Mouse (Mus musculus): ENCODE measurements around the gene Pcgf2. TPM values are rescaled to one million over a fixed set of nuclear protein-coding genes. Genes with fewer than 3 reads are reported as not detected.
"Not testable (repeated sequence)": the region's sequence is repeated elsewhere in the genome, so short reads cannot be mapped to it uniquely, and the experiment has no call there.

Gene Pcgf2
- total RNA-seq, 2 experiments from 2014 or later = 30.1 to 30.3 TPM

GRCm38 (mm10) chr11:97659990-97660714 lies 40.1 kb downstream of the Pcgf2 start:
- intact Hi-C loops (cut with DNase I) = loop anchor here (5.0 kb wide), 1 partner anchor 37 kb away; no protein-coding TSS in a partner anchor
- peak; percentile 78 to 84 for DNase-seq (ENCODE audit: low spot score in 2 of 2)

GRCm38 (mm10) chr11:97659267-97659989 lies 40.9 kb downstream of the Pcgf2 start:
- intact Hi-C loops (cut with DNase I) = no loop called here
- DNase-seq (ENCODE audit: low spot score in 2 of 2) = no peak

DNA sequence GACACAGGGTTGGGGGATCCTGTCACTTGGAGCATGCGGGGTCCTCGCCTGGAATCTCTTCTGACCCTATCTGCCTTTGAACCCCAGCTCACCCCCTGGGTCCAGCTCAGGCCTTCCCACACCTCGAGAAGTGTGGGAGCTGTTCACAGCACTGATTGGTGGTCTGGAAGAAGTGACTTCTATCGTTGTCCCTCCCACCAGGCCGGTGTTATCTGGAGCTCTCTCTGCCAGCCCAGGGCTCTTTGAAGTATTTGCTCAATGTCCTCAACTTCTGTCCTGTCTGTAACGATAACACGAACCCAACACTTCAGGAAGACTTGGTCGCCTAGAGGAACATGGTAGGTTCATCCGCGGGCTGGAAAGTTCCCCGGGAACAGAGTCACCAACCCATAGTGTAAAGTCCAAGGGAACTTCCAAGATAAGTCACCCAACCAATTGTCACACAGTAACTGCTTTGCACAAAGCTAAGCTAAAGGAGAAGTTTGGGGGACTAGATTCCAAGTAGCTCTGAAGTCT lies 41.5 kb downstream of the Pcgf2 start:
- DNase-seq (ENCODE audit: low spot score in 2 of 2) = no peak
- intact Hi-C loops (cut with DNase I) = no loop called here

- DNase-seq (ENCODE audit: low spot score in 2 of 2); intact Hi-C loops (cut with DNase I): not testable (repeated sequence)
These were observed 42.3 kb downstream of the Pcgf2 start for GRCm38 (mm10) chr11:97657967-97658366.

DNA sequence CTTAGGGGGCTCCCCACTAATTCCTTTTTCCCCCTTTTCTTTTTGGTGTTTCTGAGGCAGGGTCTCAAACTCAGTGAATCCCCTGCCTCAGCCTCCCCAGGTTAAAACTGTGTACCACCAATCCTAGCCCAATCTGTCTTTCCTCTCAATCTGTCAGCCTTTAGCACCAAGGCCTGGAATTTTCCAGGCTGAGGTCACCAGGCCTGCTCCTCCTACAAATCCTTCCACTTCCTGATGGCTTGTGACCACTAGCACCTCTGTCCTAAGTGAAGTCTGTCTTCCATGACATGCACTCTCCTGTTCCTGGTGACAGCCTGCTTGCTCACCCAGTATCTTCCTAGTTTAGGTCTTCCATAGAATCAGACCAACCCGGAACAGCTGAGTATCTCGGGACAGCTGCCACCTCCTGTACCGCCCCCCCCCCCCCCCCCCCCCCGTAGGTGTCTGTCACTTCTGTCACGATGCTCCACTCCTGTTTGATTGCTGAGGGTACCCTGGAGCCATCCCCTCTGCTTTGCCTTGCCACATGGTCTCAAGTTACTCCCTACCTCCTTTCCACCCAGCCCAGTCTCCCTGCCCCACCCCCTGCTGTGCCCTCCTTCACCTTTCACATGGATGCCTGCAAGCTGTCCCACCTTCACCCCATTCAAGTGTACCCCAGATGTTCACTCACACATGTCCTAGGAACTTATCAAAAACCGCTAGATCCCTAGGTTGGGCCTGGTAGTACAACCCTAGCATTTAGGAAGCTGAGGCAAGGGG lies 42.9 kb downstream of the Pcgf2 start:
- DNase-seq (ENCODE audit: low spot score in 2 of 2) = no peak

DNA sequence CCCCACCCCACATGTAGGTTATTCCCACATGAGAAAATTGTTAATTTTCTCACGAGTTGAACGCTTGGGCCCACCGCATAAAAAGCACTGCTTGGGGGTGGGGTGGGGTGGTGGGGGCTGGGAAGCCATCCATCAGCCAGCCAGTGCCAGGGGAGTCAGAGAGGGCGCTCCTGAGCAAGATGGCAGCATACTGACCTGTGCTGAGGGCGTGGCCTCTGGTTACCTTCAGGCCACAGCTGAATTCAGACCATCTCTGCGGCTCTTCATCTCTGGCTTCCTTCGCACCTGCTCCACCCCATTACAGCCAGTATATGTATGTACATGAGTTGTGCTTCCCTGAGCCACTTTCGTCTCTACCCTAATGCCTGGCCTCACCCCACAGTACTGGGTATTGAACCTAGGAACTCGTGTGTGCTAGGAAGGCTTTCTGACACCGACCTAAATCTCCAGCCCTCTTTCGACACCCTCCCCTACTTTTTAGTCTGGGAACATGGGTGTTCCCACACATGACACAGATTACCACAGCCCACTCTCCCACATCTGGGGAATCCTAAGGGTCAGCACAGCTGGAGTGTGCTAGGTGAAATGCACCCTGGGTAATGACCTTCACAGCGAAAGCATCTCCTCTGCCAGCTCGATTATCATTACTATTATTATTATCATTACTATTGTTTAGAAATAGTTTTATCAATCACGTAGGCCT lies 43.9 kb downstream of the Pcgf2 start:
- no peak for DNase-seq (ENCODE audit: low spot score in 2 of 2)
- intact Hi-C loops (cut with DNase I) = no loop called here

More for the DNA sequence above, 42.9 kb downstream of the Pcgf2 start:
- intact Hi-C loops (cut with DNase I) = no loop called here

DNA sequence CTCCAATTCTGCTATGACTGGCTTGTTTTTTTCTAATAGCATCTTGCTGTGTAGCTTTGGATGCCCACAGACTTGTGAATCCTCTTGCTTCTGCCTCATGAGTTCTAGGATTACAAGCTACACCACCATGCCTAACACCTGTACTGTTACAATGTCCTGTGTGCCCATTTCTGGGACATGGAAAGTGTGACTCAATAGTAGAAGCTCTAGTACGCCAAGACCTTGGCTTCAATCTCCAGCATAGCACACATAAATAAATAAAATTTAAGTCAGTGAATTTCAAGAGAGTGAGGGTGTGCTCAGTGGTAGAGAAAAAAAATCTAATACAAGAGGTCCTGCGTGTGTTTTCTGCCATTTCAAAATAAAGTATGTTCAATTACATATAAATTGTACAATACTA lies 46.1 kb downstream of the Pcgf2 start:
- intact Hi-C loops (cut with DNase I) = no loop called here

GRCm38 (mm10) chr11:97653376-97653775 lies 46.9 kb downstream of the Pcgf2 start:
- intact Hi-C loops (cut with DNase I); DNase-seq (ENCODE audit: low spot score in 2 of 2): not testable (repeated sequence)

More for the DNA sequence above, 46.1 kb downstream of the Pcgf2 start:
- no peak for DNase-seq (ENCODE audit: low spot score in 2 of 2)

DNA sequence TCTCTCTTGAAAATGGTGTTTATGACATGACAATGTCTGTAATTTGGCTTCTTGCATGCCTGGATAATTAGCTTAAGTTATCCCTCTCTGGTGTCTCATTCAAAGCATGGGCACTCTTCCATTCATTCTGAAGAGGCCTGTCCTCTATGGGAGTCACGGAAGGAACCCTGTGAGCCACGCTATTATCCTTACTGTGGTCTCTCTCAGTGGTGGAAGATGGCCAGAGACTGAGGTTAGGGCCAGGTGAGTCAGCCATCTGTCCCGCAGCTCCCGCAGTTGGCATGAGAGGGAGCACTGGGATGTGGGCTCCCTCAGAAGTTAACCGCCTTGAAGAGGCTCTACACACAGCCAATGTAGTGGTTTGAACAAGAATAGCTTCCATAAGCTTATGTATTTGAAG lies 50.0 kb downstream of the Pcgf2 start:
- no peak for DNase-seq (ENCODE audit: low spot score in 2 of 2)
- intact Hi-C loops (cut with DNase I) = no loop called here

DNA sequence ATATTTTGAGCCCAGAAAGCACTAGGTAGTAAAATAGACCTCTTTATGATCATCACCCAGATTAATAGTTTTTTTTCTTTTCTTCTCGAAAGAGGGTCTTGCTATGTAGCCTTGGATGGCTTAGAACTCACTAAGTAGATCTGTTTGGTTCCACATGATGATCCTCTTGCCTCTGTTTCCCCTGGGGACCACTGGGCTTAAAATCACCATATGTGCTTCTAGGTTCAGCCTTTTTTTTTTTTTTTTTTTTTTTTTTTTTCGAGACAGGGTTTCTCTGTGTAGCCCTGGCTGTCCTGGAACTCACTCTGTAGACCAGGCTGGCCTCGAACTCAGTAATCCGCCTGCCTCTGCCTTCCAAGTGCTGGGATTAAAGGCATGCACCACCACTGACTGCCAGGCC lies 51.8 kb downstream of the Pcgf2 start:
- DNase-seq (ENCODE audit: low spot score in 2 of 2); intact Hi-C loops (cut with DNase I): not testable (repeated sequence)

DNA sequence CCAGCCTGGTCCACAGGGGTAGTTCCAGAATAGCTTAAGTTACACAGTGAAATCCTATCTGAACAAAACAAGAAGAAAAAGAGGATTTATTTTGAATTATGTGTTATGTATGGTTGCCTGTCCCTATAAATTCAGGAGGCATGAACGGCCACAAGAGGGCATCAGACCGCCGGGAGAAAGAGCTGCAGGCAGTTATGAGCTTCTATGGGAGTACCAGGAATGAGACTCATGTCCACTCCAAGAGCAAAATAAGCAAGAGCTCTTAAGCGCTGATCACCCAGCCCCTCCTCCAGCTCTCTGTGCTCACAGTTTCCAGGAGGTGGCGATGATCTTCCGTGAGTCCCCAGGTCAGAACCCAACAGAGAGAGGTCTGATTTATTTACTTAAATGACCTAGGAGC lies 55.5 kb downstream of the Pcgf2 start:
- DNase-seq (ENCODE audit: low spot score in 2 of 2) = no peak
- intact Hi-C loops (cut with DNase I) = loop anchor here (2.0 kb wide), 1 partner anchor 44 kb away; no protein-coding TSS in a partner anchor

GRCm38 (mm10) chr11:97643380-97644055 lies 56.8 kb downstream of the Pcgf2 start:
- intact Hi-C loops (cut with DNase I) = loop anchor here (2.0 kb wide), 1 partner anchor 45 kb away; no protein-coding TSS in a partner anchor
- DNase-seq (ENCODE audit: low spot score in 2 of 2) = no peak

DNA sequence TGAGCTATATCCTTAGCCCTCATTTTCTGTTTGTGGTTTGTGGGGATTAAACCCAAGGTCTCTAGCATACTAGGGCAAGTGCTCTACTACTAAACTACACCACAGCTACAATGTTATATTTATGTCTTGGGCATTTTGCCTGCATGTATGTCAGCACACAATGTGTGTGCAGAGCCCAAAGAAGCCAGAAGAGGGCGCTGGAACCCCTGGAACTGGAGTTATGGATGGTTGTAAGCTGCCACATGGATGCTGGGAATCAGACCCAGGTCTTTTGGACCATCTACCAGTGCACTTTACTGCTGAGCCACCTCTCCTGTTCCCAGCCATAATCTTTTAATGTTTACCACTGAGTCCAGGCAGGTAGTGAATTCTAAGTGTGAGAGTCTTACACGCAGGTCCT lies 57.6 kb downstream of the Pcgf2 start:
- DNase-seq (ENCODE audit: low spot score in 2 of 2) = no peak
- intact Hi-C loops (cut with DNase I) = no loop called here

GRCm38 (mm10) chr11:97641668-97642067 lies 58.6 kb downstream of the Pcgf2 start:
- intact Hi-C loops (cut with DNase I) = loop anchor here (1.0 kb wide), 1 partner anchor 9 kb away; no protein-coding TSS in a partner anchor

More at GRCm38 (mm10) chr11:97641668-97642067, 58.6 kb downstream of the Pcgf2 start:
- peak; percentile 72 to 93 for DNase-seq (ENCODE audit: low spot score in 2 of 2)

Small RNA genes within 50 kb of the gene (microRNA-seq; reads per million reads assigned to microRNA genes)
- gene Gm24158 (0 reads per million in 2 experiments), gene Mir6927 (0 to 0.99 reads per million in 2 experiments), gene Mir8102 (0 to 0.67 reads per million in 2 experiments)

Other genes with a start within 250 kb of the Pcgf2 start
- not detected for gene 4933428G20Rik, start 200.2 kb downstream of the Pcgf2 start, total RNA-seq (2021)
- 100 to 1,000 TPM; 323 to 339 TPM for gene Srcin1, start 124.3 kb downstream of the Pcgf2 start, total RNA-seq (2021)
- 10 to 100 TPM; 77.4 to 92.2 TPM for gene Epop, start 70.8 kb downstream of the Pcgf2 start, total RNA-seq (2021)
- gene Mllt6, start 37.1 kb downstream of the Pcgf2 start, total RNA-seq (2021) = 100 to 1,000 TPM; 105 to 121 TPM
- 10 to 100 TPM; 46.5 to 48.8 TPM for gene Cisd3, start 14.7 kb downstream of the Pcgf2 start, total RNA-seq (2021)
- gene Psmb3, start 2.9 kb upstream of the Pcgf2 start, total RNA-seq (2021) = 100 to 1,000 TPM; 119 to 124 TPM
- 100 to 1,000 TPM; 111 to 118 TPM for gene Pip4k2b, start 44.2 kb upstream of the Pcgf2 start, total RNA-seq (2021)
- 10 to 100 TPM; 18.7 to 20.2 TPM for gene Cwc25, start 66.1 kb upstream of the Pcgf2 start, total RNA-seq (2021)
- under 1 TPM; 0.62 to 0.78 TPM for gene 1700001P01Rik, start 75.4 kb upstream of the Pcgf2 start, total RNA-seq (2021)
- 100 to 1,000 TPM; 340 to 351 TPM for gene Rpl23, start 81.9 kb upstream of the Pcgf2 start, total RNA-seq (2021)
- 100 to 1,000 TPM; 192 to 202 TPM for gene Lasp1, start 98.5 kb upstream of the Pcgf2 start, total RNA-seq (2021)
- 10 to 100 TPM; 75.4 to 75.9 TPM for gene B230217C12Rik, start 140.3 kb upstream of the Pcgf2 start, total RNA-seq (2021)
- gene Fbxo47, start 183.7 kb upstream of the Pcgf2 start, total RNA-seq (2021) = 1 to 10 TPM; 1.8 to 2.1 TPM

Data from left cerebral cortex, postnatal 25 days (tissue).